Mouse (Mus musculus) embryonic facial prominence, embryonic 14.5 days (tissue): ENCODE measurements around the gene Gm17535. TPM values are rescaled to one million over a fixed set of nuclear protein-coding genes. Genes with fewer than 3 reads are reported as not detected.
"Not testable (repeated sequence)": the region's sequence is repeated elsewhere in the genome, so short reads cannot be mapped to it uniquely, and the experiment has no call there.

Experiments used
- ATAC-seq: fragments of 200-750 bp; cut with Nextera tagmentation; 2 replicates; pipeline ENCODE4 v1.8.0; 2017; ENCODE audit warnings: low read depth, moderate number of reproducible peaks, moderate TSS enrichment
- DNase-seq: peaks from one replicate; pipeline ENCODE4 v3.0.0-alpha.2; 2015; ENCODE audit warnings: low spot score
- H3K27ac ChIP-seq: fragments of 300-500 bp; sonication (generic); replicated peaks from 2 replicates; pipeline ENCODE4 v1.5.1; 2014; ENCODE audit warnings: low read depth, mild to moderate bottlenecking, low read length, moderate library complexity
- H3K27me3 ChIP-seq: fragments of 300-500 bp; sonication (generic); replicated peaks from 2 replicates; pipeline ENCODE4 v1.6.1; 2014; ENCODE audit warnings: low read length; ENCODE audit not compliant: control insufficient read depth, insufficient read depth
- H3K36me3 ChIP-seq: fragments of 300-500 bp; sonication (generic); 2 replicates; pipeline ENCODE4 v1.6.1; 2014; ENCODE audit warnings: low read length, mixed read lengths; ENCODE audit not compliant: control insufficient read depth, insufficient read depth
- H3K4me1 ChIP-seq: fragments of 300-500 bp; sonication (generic); 2 replicates; pipeline ENCODE4 v1.6.1; 2014; ENCODE audit warnings: antibody characterized with exemption, low read length; ENCODE audit not compliant: control insufficient read depth, insufficient read depth
- H3K4me2 ChIP-seq: fragments of 300-500 bp; sonication (generic); 2 replicates; pipeline ENCODE4 v1.6.1; 2014; ENCODE audit warnings: low read depth, mild to moderate bottlenecking, low read length, moderate library complexity, mixed read lengths
- H3K4me3 ChIP-seq: fragments of 300-500 bp; sonication (generic); 2 replicates; pipeline ENCODE4 v1.5.1; 2014; ENCODE audit warnings: low read depth, mild to moderate bottlenecking, low read length
- H3K9ac ChIP-seq: fragments of 300-500 bp; sonication (generic); 2 replicates; pipeline ENCODE4 v1.6.1; 2014; ENCODE audit warnings: low read depth, mild to moderate bottlenecking, low read length, moderate library complexity, mixed read lengths
- H3K9me3 ChIP-seq: fragments of 300-500 bp; sonication (generic); 2 replicates; pipeline ENCODE4 v1.6.1; 2016; ENCODE audit warnings: low read length; ENCODE audit not compliant: control insufficient read depth
- WGBS: fragments of 180-500 bp; shearing (Covaris S2); extraction: QIAGEN DNeasy Blood & Tissue Kit; methylation state at CpG from one replicate; pipeline ENCODE4 v1.1.7; 2014; 5-methylcytosine and 5-hydroxymethylcytosine counted together
- polyA plus RNA-seq: library from polyadenylated mRNA; unstranded; fragments of >200 nt; fragmentation: Nextera tagmentation; extraction: Ambion mirVana; gene quantifications from 2 replicates; pipeline ENCODE4 v1.2.1, GENCODE M21; 2014

Gene Gm17535
- polyA plus RNA-seq, 1 experiment from 2014 or later, result not detected

GRCm38 (mm10) chr9:3009331-3009730 is 25.1 kb upstream of the Gm17535 start:
- not testable (repeated sequence) for H3K27ac ChIP-seq, H3K9me3 ChIP-seq, H3K4me3 ChIP-seq, H3K4me1 ChIP-seq, H3K4me2 ChIP-seq, H3K27me3 ChIP-seq, DNase-seq, H3K36me3 ChIP-seq, H3K9ac ChIP-seq
- ATAC-seq, result peak; percentile 50; the same call in 1 of the 2 replicates
- no CpG with 5 or more reads among the region's 5 CpGs for WGBS

- H3K36me3 ChIP-seq, H3K27me3 ChIP-seq, H3K4me3 ChIP-seq, H3K4me1 ChIP-seq, ATAC-seq, H3K9ac ChIP-seq, H3K4me2 ChIP-seq, DNase-seq, H3K9me3 ChIP-seq, H3K27ac ChIP-seq: not testable (repeated sequence)
- 92% methylated on average over 2 of the region's 7 CpGs for WGBS
These were observed 22.3 kb upstream of the Gm17535 start for GRCm38 (mm10) chr9:3012054-3012621.

- H3K27ac ChIP-seq, H3K9me3 ChIP-seq, H3K4me3 ChIP-seq, H3K4me1 ChIP-seq, H3K27me3 ChIP-seq, H3K4me2 ChIP-seq, DNase-seq, H3K36me3 ChIP-seq, H3K9ac ChIP-seq: not testable (repeated sequence)
- no CpG with 5 or more reads among the region's 11 CpGs for WGBS
- peak; percentile 55; the same call in 1 of the 2 replicates for ATAC-seq
These were observed 21.6 kb upstream of the Gm17535 start, which contains the start of gene Gm10721 for GRCm38 (mm10) chr9:3012733-3013279. TSS of gene Gm10721 (plus strand) at chr9:3013140.

GRCm38 (mm10) chr9:3015354-3015753 is 19.0 kb upstream of the Gm17535 start, which contains the start of gene Gm10720:
TSS of gene Gm10720 (plus strand) at chr9:3015654.
- 56% methylated on average over 4 of the region's 9 CpGs for WGBS

GRCm38 (mm10) chr9:3015896-3016295 is 18.5 kb upstream of the Gm17535 start:
- H3K4me2 ChIP-seq, ATAC-seq, DNase-seq, H3K4me1 ChIP-seq, H3K36me3 ChIP-seq, H3K9ac ChIP-seq, H3K9me3 ChIP-seq, H3K27ac ChIP-seq, H3K4me3 ChIP-seq, H3K27me3 ChIP-seq: not testable (repeated sequence)
- WGBS, result 69% methylated on average over 4 of the region's 6 CpGs

More at GRCm38 (mm10) chr9:3015354-3015753, 19.0 kb upstream of the Gm17535 start, which contains the start of gene Gm10720:
- not testable (repeated sequence) for H3K4me2 ChIP-seq, H3K36me3 ChIP-seq, H3K4me3 ChIP-seq, H3K27me3 ChIP-seq, H3K9me3 ChIP-seq, H3K4me1 ChIP-seq, H3K9ac ChIP-seq, H3K27ac ChIP-seq, DNase-seq, ATAC-seq

- 75% methylated on average over 1 of the region's 9 CpGs for WGBS
- not testable (repeated sequence) for H3K9me3 ChIP-seq, DNase-seq, H3K4me3 ChIP-seq, H3K4me2 ChIP-seq, H3K4me1 ChIP-seq, ATAC-seq, H3K27ac ChIP-seq, H3K9ac ChIP-seq, H3K27me3 ChIP-seq, H3K36me3 ChIP-seq
These were observed 17.3 kb upstream of the Gm17535 start, which contains the start of gene Gm10719 for GRCm38 (mm10) chr9:3017108-3017507. TSS of gene Gm10719 (plus strand) at chr9:3017408.

GRCm38 (mm10) chr9:3018944-3019343 is 15.5 kb upstream of the Gm17535 start:
- not testable (repeated sequence) for H3K4me1 ChIP-seq, H3K27ac ChIP-seq, H3K4me3 ChIP-seq, H3K9ac ChIP-seq, H3K9me3 ChIP-seq, ATAC-seq, DNase-seq, H3K36me3 ChIP-seq, H3K4me2 ChIP-seq, H3K27me3 ChIP-seq
- WGBS, result 65% methylated on average over 9 of the region's 9 CpGs

- ATAC-seq, H3K4me2 ChIP-seq, H3K9me3 ChIP-seq, H3K27ac ChIP-seq, H3K27me3 ChIP-seq, H3K4me1 ChIP-seq, H3K4me3 ChIP-seq, H3K9ac ChIP-seq, DNase-seq, H3K36me3 ChIP-seq: not testable (repeated sequence)
- 76% methylated on average over 11 of the region's 19 CpGs for WGBS
These were observed 14.3 kb upstream of the Gm17535 start for GRCm38 (mm10) chr9:3019835-3020727.
